Mouse (Mus musculus) CH12.LX (cell line): ENCODE measurements around the gene Ciz1. TPM values are rescaled to one million over a fixed set of nuclear protein-coding genes. Genes with fewer than 3 reads are reported as not detected.

ENCODE experiments used
- DNase-seq: peaks from one replicate; pipeline ENCODE4 v3.0.0-alpha.2; 2013; ENCODE audit errors: extremely low read depth
- H3K27ac ChIP-seq: 2 replicates; pipeline ENCODE4 v1.5.1; 2012; ENCODE audit warnings: low read depth, mild to moderate bottlenecking, control low read depth, moderate library complexity; ENCODE audit not compliant: insufficient read depth
- H3K27me3 ChIP-seq: replicated peaks from 2 replicates; pipeline ENCODE3; 2012; ENCODE audit warnings: inconsistent platforms
- H3K36me3 ChIP-seq, 2 experiments: replicated peaks in 1 of 2; 2 replicates each; pipeline versions ENCODE3 to v1.6.1; 2012; ENCODE audit warnings: inconsistent platforms in 1 of 2, low read length in 1 of 2, mild to moderate bottlenecking in 1 of 2, mixed read lengths in 1 of 2, moderate library complexity in 1 of 2; ENCODE audit not compliant: control insufficient read depth in 1 of 2, insufficient read depth in 1 of 2
- H3K4me1 ChIP-seq, 2 experiments: 2 replicates each; pipeline ENCODE4 v1.6.1; 2012; ENCODE audit warnings: inconsistent platforms in 1 of 2, moderate library complexity in 1 of 2; ENCODE audit not compliant: insufficient read depth in 2 of 2, control insufficient read depth in 1 of 2
- H3K4me2 ChIP-seq: 2 replicates; pipeline ENCODE4 v1.6.1; 2012; ENCODE audit warnings: low read depth, mild to moderate bottlenecking, control low read depth; ENCODE audit not compliant: poor library complexity, insufficient read depth, severe bottlenecking
- H3K4me3 ChIP-seq, 3 experiments: fragments of 150-350 bp in 1 of 3; sonication (generic) in 1 of 3; replicated peaks in 1 of 3; 2 replicates each; pipeline versions ENCODE3 to v1.5.1; 2011 to 2012; ENCODE audit warnings: low read depth in 2 of 3, low read length in 2 of 3, mild to moderate bottlenecking in 2 of 3, moderate library complexity in 2 of 3, control low read depth in 1 of 3, improper control_type of control experiment in 1 of 3, inconsistent platforms in 1 of 3, mixed read lengths in 1 of 3; ENCODE audit not compliant: poor library complexity in 1 of 3
- H3K79me2 ChIP-seq: replicated peaks from 2 replicates; pipeline ENCODE4 v1.6.1; 2012; ENCODE audit warnings: mild to moderate bottlenecking, moderate library complexity; ENCODE audit not compliant: control insufficient read depth, poor library complexity, insufficient read depth, severe bottlenecking; ENCODE audit errors: extremely low read depth
- H3K9ac ChIP-seq: 2 replicates; pipeline ENCODE4 v1.6.1; 2012; ENCODE audit warnings: low read depth, mild to moderate bottlenecking, control low read depth, moderate library complexity; ENCODE audit not compliant: insufficient read depth
- H3K9me3 ChIP-seq: replicated peaks from 2 replicates; pipeline ENCODE3; 2012; ENCODE audit warnings: low read length, inconsistent platforms, mixed read lengths
- BHLHE40 ChIP-seq: IDR thresholded peaks from 2 replicates; pipeline ENCODE4 v1.6.1; 2011; ENCODE audit warnings: mild to moderate bottlenecking, low read depth, low read length, improper control_type of control experiment
- CHD2 ChIP-seq: IDR thresholded peaks from 2 replicates; pipeline ENCODE4 v1.6.1; 2011; ENCODE audit warnings: low read length, improper control_type of control experiment
- CTCF ChIP-seq, 2 experiments: IDR thresholded peaks in 1 of 2; conservative IDR thresholded peaks in 1 of 2; 2 replicates each; pipeline ENCODE4 v1.5.1; 2011 to 2012; ENCODE audit warnings: low read depth in 2 of 2, low read length in 2 of 2, improper control_type of control experiment in 1 of 2, inconsistent platforms in 1 of 2, mild to moderate bottlenecking in 1 of 2, moderate library complexity in 1 of 2
- EP300 ChIP-seq: IDR thresholded peaks from 2 replicates; pipeline ENCODE4 v1.6.1; 2011; ENCODE audit warnings: low read length, improper control_type of control experiment
- GABPA ChIP-seq: IDR thresholded peaks from 2 replicates; pipeline ENCODE4 v1.6.1; 2012; ENCODE audit warnings: low read depth, low read length, improper control_type of control experiment, inconsistent platforms; ENCODE audit not compliant: insufficient replicate concordance
- IRF4 ChIP-seq: IDR thresholded peaks from 2 replicates; pipeline ENCODE4 v1.6.1; 2014; ENCODE audit warnings: low read depth, mild to moderate bottlenecking, inconsistent platforms, low read length, improper control_type of control experiment
- JUN ChIP-seq: IDR thresholded peaks from 2 replicates; pipeline ENCODE4 v1.6.1; 2011; ENCODE audit warnings: low read depth, mild to moderate bottlenecking, low read length, improper control_type of control experiment, moderate library complexity; ENCODE audit not compliant: insufficient read depth
- MAFK ChIP-seq: IDR thresholded peaks from 2 replicates; pipeline ENCODE4 v1.6.1; 2011; ENCODE audit warnings: low read length, improper control_type of control experiment; ENCODE audit not compliant: insufficient replicate concordance
- MAZ ChIP-seq: IDR thresholded peaks from 2 replicates; pipeline ENCODE4 v1.6.1; 2012; ENCODE audit warnings: low read depth, mild to moderate bottlenecking, inconsistent platforms, low read length, improper control_type of control experiment, moderate library complexity
- MEF2A ChIP-seq: IDR thresholded peaks from 2 replicates; pipeline ENCODE4 v1.6.1; 2014; ENCODE audit warnings: low read depth, mild to moderate bottlenecking, inconsistent platforms, low read length, improper control_type of control experiment, borderline replicate concordance
- MXI1 ChIP-seq: IDR thresholded peaks from 2 replicates; pipeline ENCODE4 v1.6.1; 2011; ENCODE audit warnings: mild to moderate bottlenecking, low read depth, low read length, improper control_type of control experiment
- NRF1 ChIP-seq: IDR thresholded peaks from 2 replicates; pipeline ENCODE4 v1.6.1; 2014; ENCODE audit warnings: low read depth, mild to moderate bottlenecking, inconsistent platforms, low read length, improper control_type of control experiment, moderate library complexity
- PAX5 ChIP-seq: IDR thresholded peaks from 2 replicates; pipeline ENCODE4 v1.6.1; 2012; ENCODE audit warnings: low read length, inconsistent platforms, mixed read lengths
- POLR2AphosphoS2 ChIP-seq: IDR thresholded peaks from 2 replicates; pipeline ENCODE4 v1.6.1; 2011; ENCODE audit warnings: low read depth, low read length, improper control_type of control experiment
- RAD21 ChIP-seq: IDR thresholded peaks from 2 replicates; pipeline ENCODE4 v1.6.1; 2011; ENCODE audit warnings: low read depth, mild to moderate bottlenecking, low read length, improper control_type of control experiment, moderate library complexity
- RCOR1 ChIP-seq: conservative IDR thresholded peaks from 2 replicates; pipeline ENCODE4 v1.6.1; 2012; ENCODE audit warnings: low read depth, mild to moderate bottlenecking, inconsistent platforms, low read length, improper control_type of control experiment
- SMC3 ChIP-seq: IDR thresholded peaks from 2 replicates; pipeline ENCODE4 v1.6.1; 2011; ENCODE audit warnings: low read depth, low read length, improper control_type of control experiment
- TCF12 ChIP-seq: IDR thresholded peaks from 2 replicates; pipeline ENCODE4 v1.6.1; 2014; ENCODE audit warnings: low read depth, mild to moderate bottlenecking, inconsistent platforms, low read length, improper control_type of control experiment
- ZC3H11A ChIP-seq: IDR thresholded peaks from 2 replicates; pipeline ENCODE4 v1.6.1; 2012; ENCODE audit warnings: low read depth, mild to moderate bottlenecking, inconsistent platforms, low read length, improper control_type of control experiment
- ZMIZ1 ChIP-seq: IDR thresholded peaks from 2 replicates; pipeline ENCODE4 v1.6.1; 2012; ENCODE audit warnings: low read depth, mild to moderate bottlenecking, inconsistent platforms, low read length, improper control_type of control experiment
- dilution Hi-C: fragments of 300-500 bp; cut with MboI; formaldehyde crosslinking; loops from 2 replicates; pipeline ENCODE4 v1.14.3; 2020; ENCODE audit warnings: low sequenced_read_pairs; ENCODE audit not compliant: extremely low pct_unique_long_range_greater_than_20kb, extremely low pct_ligation_motif_present
- in situ Hi-C: fragments of 300-500 bp; cut with MboI; formaldehyde crosslinking; loops from 3 replicates; pipeline ENCODE4 v1.14.3; 2019; ENCODE audit warnings: low sequenced_read_pairs, low pct_ligation_motif_present, low pct_unique_long_range_greater_than_20kb, mixed read lengths
- polyA plus RNA-seq: library from polyadenylated mRNA; unstranded; fragments of >175 nt; gene quantifications from 2 replicates; pipeline ENCODE4 v1.2.1, GENCODE M21; 2012; ENCODE audit warnings: low read depth; ENCODE audit not compliant: insufficient read length
- total RNA-seq, 2 experiments: library from RNA; depleted of rRNA; stranded (reverse); fragments of 300-350 nt in 1 of 2; fragments of >200 nt in 1 of 2; gene quantifications; 2 replicates each; pipeline ENCODE4 v1.2.3; 2012 to 2014

The Ciz1 gene
- total and polyA plus RNA-seq, 3 experiments, result 8.1 to 47.3 (median 20.4) TPM

GRCm38 (mm10) chr2:32392063-32392462 lies 39.9 kb downstream of the Ciz1 start:
- Histone ChIP-seq H3K79me2 (no peaks in the 10 kb centered on the region), H3K36me3 (no peaks in the 10 kb centered on the region), H3K4me3 (no peak overlapping the region), H3K27ac (no peak overlapping the region), H3K9ac (no peak overlapping the region), H3K27me3 (peaks cover 59% of the 10 kb centered on the region), H3K4me1 (peaks cover 3 to 10% of the 10 kb centered on the region in 2 experiments; a peak in 3 of 4 replicates), H3K4me2 (no peak overlapping the region), H3K9me3 (peaks cover 4% of the 10 kb centered on the region)
- in situ Hi-C loops (no loop called here), dilution Hi-C loops (no loop called here)
- TF ChIP-seq IRF4, result no peak
- TF ChIP-seq JUN, result no peak
- no peak for TF ChIP-seq ZC3H11A
- no peak for TF ChIP-seq SMC3
- TF ChIP-seq CTCF (conservative IDR thresholded peaks at IDR 0.05 in 1 of 2, IDR thresholded peaks at IDR 0.05 in 1 of 2; ENCODE audit: low read depth in 2 of 2, low read length in 2 of 2), result no peak
- TF ChIP-seq PAX5, result no peak
- TF ChIP-seq MAZ, result no peak
- no peak for TF ChIP-seq CHD2
- DNase-seq, result no peak

GRCm38 (mm10) chr2:32394973-32395372 lies 42.8 kb downstream of the Ciz1 start:
- in situ Hi-C loops (loop anchor here (5.0 kb wide), 1 partner anchor 167 kb away; no protein-coding TSS in a partner anchor), dilution Hi-C loops (no loop called here)
- Histone ChIP-seq H3K36me3 (peaks cover 0 to 16% of the 10 kb centered on the region in 2 experiments), H3K4me1 (peaks cover 7 to 14% of the 10 kb centered on the region in 2 experiments; a peak in 3 of 4 replicates), H3K27ac (no peak overlapping the region), H3K4me2 (peak overlapping the region; percentile 76), H3K9ac (peak overlapping the region; percentile 74), H3K79me2 (no peaks in the 10 kb centered on the region), H3K9me3 (peaks cover 4% of the 10 kb centered on the region), H3K4me3 (peak overlapping the region; percentile 77 to 92 (median 82)), H3K27me3 (peaks cover 34% of the 10 kb centered on the region)
- peak; percentile 42 for DNase-seq
- TF ChIP-seq MXI1 (0 out of 2 replicates have a peak, but pooled peaks have one; percentile 25), SMC3 (peak; percentile 32), GABPA (no peak), RCOR1 (0 out of 2 replicates have a peak, but pooled peaks have one; percentile 9), CTCF (conservative IDR thresholded peaks at IDR 0.05 in 1 of 2, IDR thresholded peaks at IDR 0.05 in 1 of 2; ENCODE audit: low read depth in 2 of 2, low read length in 2 of 2) (peak in 1 of 2 experiments; percentile 73; a peak in 2 of 4 replicates), NRF1 (no peak), POLR2AphosphoS2 (no peak), EP300 (no peak), MAZ (peak; percentile 41; the same call in 1 of the 2 replicates), ZMIZ1 (no peak), MAFK (no peak), MEF2A (0 out of 2 replicates have a peak, but pooled peaks have one; percentile 17), CHD2 (no peak), TCF12 (no peak; the same call in 1 of the 2 replicates), JUN (no peak), BHLHE40 (peak; percentile 35), RAD21 (peak; percentile 60)
